Comparison of ENCODE assay signal across 8 mouse cellular contexts in genomic region chr19:44418945-44419344, GRCm38 (mm10). TPM values are rescaled to one million over a fixed set of nuclear protein-coding genes. Genes with fewer than 3 reads are reported as not detected.
DNase-seq lines count a peak whose midpoint lies in the region; ATAC-seq lines count a peak whose summit lies in the region.

No protein-coding gene starts in this region.

- 0 out of 2 replicates have a peak, but pooled peaks cover 14% of the 10 kb centered on the region for H3K27me3 ChIP-seq in hindbrain, embryonic 10.5 days (ENCODE audit: insufficient read depth, poor library complexity, severe bottlenecking)
- H3K27me3 ChIP-seq in hindbrain, embryonic 13.5 days: 0 out of 2 replicates have a peak, but pooled peaks cover 6% of the 10 kb centered on the region
- no peaks in the 10 kb centered on the region for H3K27me3 ChIP-seq in forebrain, embryonic 11.5 days (ENCODE audit: control insufficient read depth, insufficient read depth, low read length)
- no peaks in the 10 kb centered on the region for H3K27me3 ChIP-seq in intestine, embryonic 16.5 days (replicated peaks; ENCODE audit: control insufficient read depth, insufficient read depth, low read length)
- H3K27me3 ChIP-seq in neural tube, embryonic 11.5 days (ENCODE audit: control insufficient read depth, insufficient read depth, low read length): no peaks in the 10 kb centered on the region
- H3K27me3 ChIP-seq in stomach, embryonic 15.5 days (replicated peaks): no peaks in the 10 kb centered on the region

- peak; percentile 75 for DNase-seq in hindbrain, embryonic 10.5 days (ENCODE audit: low spot score)
- peak; percentile 60 for DNase-seq in c-Kit-positive CD71-negative TER-119-negative erythroid progenitor cells, embryonic 14.5 days (ENCODE audit: low read depth)
- DNase-seq in forebrain, embryonic 11.5 days (ENCODE audit: low spot score): peak; percentile 87
- DNase-seq in left cerebral cortex, postnatal 4 days: peak; percentile 74
- DNase-seq in neural tube, embryonic 11.5 days (ENCODE audit: low spot score): peak; percentile 83

- no peak overlapping the region for H3K4me3 ChIP-seq in hindbrain, embryonic 10.5 days
- no peak overlapping the region for H3K4me3 ChIP-seq in hindbrain, embryonic 13.5 days
- H3K4me3 ChIP-seq in forebrain, embryonic 11.5 days (ENCODE audit: low read depth, low read length): no peak overlapping the region
- H3K4me3 ChIP-seq in intestine, embryonic 16.5 days (ENCODE audit: low read length): no peak overlapping the region
- no peak overlapping the region for H3K4me3 ChIP-seq in neural tube, embryonic 11.5 days (ENCODE audit: low read depth, low read length)
- no peak overlapping the region for H3K4me3 ChIP-seq in stomach, embryonic 15.5 days (replicated peaks)

- H3K36me3 ChIP-seq in hindbrain, embryonic 10.5 days: no peaks in the 10 kb centered on the region
- H3K36me3 ChIP-seq in hindbrain, embryonic 13.5 days: no peaks in the 10 kb centered on the region
- no peaks in the 10 kb centered on the region for H3K36me3 ChIP-seq in forebrain, embryonic 11.5 days (ENCODE audit: control insufficient read depth, insufficient read depth, low read length)
- no peaks in the 10 kb centered on the region for H3K36me3 ChIP-seq in intestine, embryonic 16.5 days (ENCODE audit: control insufficient read depth, insufficient read depth, low read length)
- H3K36me3 ChIP-seq in neural tube, embryonic 11.5 days (ENCODE audit: control insufficient read depth, insufficient read depth, low read length): no peaks in the 10 kb centered on the region
- H3K36me3 ChIP-seq in stomach, embryonic 15.5 days: no peaks in the 10 kb centered on the region

- intact Hi-C loops in left cerebral cortex, postnatal 4 days (cut with DNase I): loop anchor here (5.0 kb wide), 1 partner anchor 172 kb away; no protein-coding TSS in a partner anchor

- no peaks in the 10 kb centered on the region for H3K9me3 ChIP-seq in hindbrain, embryonic 10.5 days
- H3K9me3 ChIP-seq in hindbrain, embryonic 13.5 days: no peaks in the 10 kb centered on the region
- no peaks in the 10 kb centered on the region for H3K9me3 ChIP-seq in forebrain, embryonic 11.5 days (ENCODE audit: control insufficient read depth, low read length)
- no peaks in the 10 kb centered on the region for H3K9me3 ChIP-seq in intestine, embryonic 16.5 days (ENCODE audit: control insufficient read depth, low read length)
- no peaks in the 10 kb centered on the region for H3K9me3 ChIP-seq in neural tube, embryonic 11.5 days (ENCODE audit: control insufficient read depth, low read length)
- H3K9me3 ChIP-seq in stomach, embryonic 15.5 days: no peaks in the 10 kb centered on the region

- no peak overlapping the region for H3K4me2 ChIP-seq in hindbrain, embryonic 13.5 days
- H3K4me2 ChIP-seq in forebrain, embryonic 11.5 days (ENCODE audit: low read depth, low read length, severe bottlenecking): no peak overlapping the region
- H3K4me2 ChIP-seq in intestine, embryonic 16.5 days (ENCODE audit: low read depth, low read length): no peak overlapping the region
- H3K4me2 ChIP-seq in neural tube, embryonic 11.5 days (ENCODE audit: low read depth): no peak overlapping the region
- H3K4me2 ChIP-seq in stomach, embryonic 15.5 days: no peak overlapping the region; the same call in 1 of the 2 replicates

- ATAC-seq in hindbrain, embryonic 13.5 days (ENCODE audit: low FRiP score): no peak
- no peak for ATAC-seq in forebrain, embryonic 11.5 days (replicated peaks; ENCODE audit: low FRiP score)
- peak; percentile 21; the same call in 1 of the 2 replicates for ATAC-seq in intestine, embryonic 16.5 days
- ATAC-seq in neural tube, embryonic 11.5 days (ENCODE audit: insufficient read depth, low FRiP score, low TSS enrichment): no peak
- ATAC-seq in stomach, embryonic 15.5 days (ENCODE audit: insufficient read depth, low FRiP score, low read depth): 0 out of 2 replicates have a peak, but pooled peaks have one; percentile 16

- H3K4me1 ChIP-seq in hindbrain, embryonic 10.5 days (replicated peaks): no peaks in the 10 kb centered on the region; the same call in 1 of the 2 replicates
- no peaks in the 10 kb centered on the region for H3K4me1 ChIP-seq in hindbrain, embryonic 13.5 days (replicated peaks)
- H3K4me1 ChIP-seq in forebrain, embryonic 11.5 days (replicated peaks; ENCODE audit: control insufficient read depth, insufficient read depth, low read length): no peaks in the 10 kb centered on the region
- no peaks in the 10 kb centered on the region for H3K4me1 ChIP-seq in intestine, embryonic 16.5 days (ENCODE audit: control insufficient read depth, insufficient read depth, low read length)
- no peaks in the 10 kb centered on the region for H3K4me1 ChIP-seq in neural tube, embryonic 11.5 days (ENCODE audit: control insufficient read depth, insufficient read depth, low read length)
- no peaks in the 10 kb centered on the region for H3K4me1 ChIP-seq in stomach, embryonic 15.5 days

- H3K27ac ChIP-seq in hindbrain, embryonic 10.5 days: no peak overlapping the region
- no peak overlapping the region for H3K27ac ChIP-seq in hindbrain, embryonic 13.5 days
- no peak overlapping the region for H3K27ac ChIP-seq in forebrain, embryonic 11.5 days (ENCODE audit: low read depth, low read length)
- H3K27ac ChIP-seq in intestine, embryonic 16.5 days (ENCODE audit: low read length): no peak overlapping the region
- no peak overlapping the region for H3K27ac ChIP-seq in neural tube, embryonic 11.5 days (ENCODE audit: low read depth, low read length)
- no peak overlapping the region for H3K27ac ChIP-seq in stomach, embryonic 15.5 days

- 16% methylated on average over 4 of the region's 4 CpGs for WGBS in hindbrain, embryonic 10.5 days
- WGBS in hindbrain, embryonic 13.5 days: 18% methylated on average over 4 of the region's 4 CpGs
- 16% methylated on average over 4 of the region's 4 CpGs for WGBS in forebrain, embryonic 11.5 days
- 22% methylated on average over 4 of the region's 4 CpGs for WGBS in intestine, embryonic 16.5 days
- WGBS in neural tube, embryonic 11.5 days: 17% methylated on average over 4 of the region's 4 CpGs
- 20% methylated on average over 4 of the region's 4 CpGs for WGBS in stomach, embryonic 15.5 days

- no peak overlapping the region for H3K9ac ChIP-seq in hindbrain, embryonic 13.5 days
- no peak overlapping the region for H3K9ac ChIP-seq in forebrain, embryonic 11.5 days (ENCODE audit: low read length)
- no peak overlapping the region for H3K9ac ChIP-seq in intestine, embryonic 16.5 days (ENCODE audit: low read depth, low read length)
- no peak overlapping the region for H3K9ac ChIP-seq in neural tube, embryonic 11.5 days (ENCODE audit: low read length)
- H3K9ac ChIP-seq in stomach, embryonic 15.5 days: no peak overlapping the region

RNA-seq across cellular contexts. Expression of gene Scd1, which starts 11.3 kb away (rescaled TPM):
- 10.9 and 16.4 TPM in 2 replicates for polyA plus RNA-seq in hindbrain, embryonic 10.5 days (2016; fragmentation: Nextera tagmentation; extraction: Ambion mirVana)
- polyA plus RNA-seq in hindbrain, embryonic 13.5 days (2015; fragmentation: Nextera tagmentation; extraction: Ambion mirVana): 4.2 and 4.4 TPM in 2 replicates
- polyA plus RNA-seq in forebrain, embryonic 11.5 days (2014; fragmentation: Nextera tagmentation; extraction: Ambion mirVana): 18.8 and 19.2 TPM in 2 replicates
- polyA plus RNA-seq in intestine, embryonic 16.5 days (2015; fragmentation: Nextera tagmentation; extraction: Ambion mirVana): 5.5 and 5.7 TPM in 2 replicates
- total RNA-seq in left cerebral cortex, postnatal 4 days (2021): 100 to 1,000 TPM in 1 of 2 experiments, 10 to 100 TPM in 1; 89.1 to 102 TPM
- 15.0 and 15.2 TPM in 2 replicates for polyA plus RNA-seq in neural tube, embryonic 11.5 days (2014; fragmentation: Nextera tagmentation; extraction: Ambion mirVana)
- 3.9 and 5.3 TPM in 2 replicates for polyA plus RNA-seq in stomach, embryonic 15.5 days (2015; fragmentation: Nextera tagmentation; extraction: Ambion mirVana)

Comparison
In these comparisons a context has a peak if more than half of its experiments do, and no peak if none do; other contexts are left out.
1. ATAC-seq: peak in intestine, embryonic 16.5 days (single experiment) and stomach, embryonic 15.5 days (single experiment); none in hindbrain, embryonic 13.5 days (single experiment), forebrain, embryonic 11.5 days (single experiment) and neural tube, embryonic 11.5 days (single experiment).
2. Peak in every context shown above with its lines, with median percentiles within 50 percentile points of each other: DNase-seq.